Mouse (Mus musculus) activated CD4-positive, CD25-positive, alpha-beta regulatory T cell, adult 4 months (primary cell): ENCODE results near the gene Fbxo24. TPM values are rescaled to one million over a fixed set of nuclear protein-coding genes. Genes with fewer than 3 reads are reported as not detected.
"Not testable (repeated sequence)": the region's sequence is repeated elsewhere in the genome, so short reads cannot be mapped to it uniquely, and the experiment has no call there.

ENCODE experiments used
- ATAC-seq: one replicate; pipeline ENCODE4 v1.8.0; 2017
- polyA plus RNA-seq, 2 experiments: library from polyadenylated mRNA; unstranded; fragments of 100-300 nt; shearing (Covaris generic); gene quantifications; one replicate each; pipeline ENCODE4 v1.2.1; 2017

The Fbxo24 gene
- polyA plus RNA-seq, 2 experiments from 2014 or later: 0.33 TPM; not detected in 1

DNA sequence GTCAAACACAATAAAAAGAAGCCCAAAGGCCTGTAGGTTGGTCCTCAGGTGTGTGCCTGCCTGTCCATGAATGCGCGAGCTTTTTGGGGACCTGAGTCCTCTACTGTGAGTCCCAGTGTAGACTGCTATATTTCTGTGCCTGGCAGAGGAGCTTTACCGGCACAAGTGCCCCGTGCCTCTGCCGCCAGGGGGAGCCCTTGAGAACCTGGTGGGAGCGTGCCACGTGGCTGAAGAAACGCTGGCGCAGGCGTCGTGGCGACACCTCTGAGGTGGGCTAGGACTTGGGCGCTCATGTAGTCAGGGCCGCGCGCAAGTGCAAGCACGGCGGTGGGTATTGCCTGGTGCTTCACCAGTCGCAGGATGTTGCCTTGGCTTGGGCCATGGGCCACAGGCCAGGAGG lies 12.3 kb upstream of the Fbxo24 start, which contains the start of gene Sap25:
Sap25 (plus strand) TSS at position 281 of the 400 bp plus-strand sequence.
- ATAC-seq: no peak

DNA sequence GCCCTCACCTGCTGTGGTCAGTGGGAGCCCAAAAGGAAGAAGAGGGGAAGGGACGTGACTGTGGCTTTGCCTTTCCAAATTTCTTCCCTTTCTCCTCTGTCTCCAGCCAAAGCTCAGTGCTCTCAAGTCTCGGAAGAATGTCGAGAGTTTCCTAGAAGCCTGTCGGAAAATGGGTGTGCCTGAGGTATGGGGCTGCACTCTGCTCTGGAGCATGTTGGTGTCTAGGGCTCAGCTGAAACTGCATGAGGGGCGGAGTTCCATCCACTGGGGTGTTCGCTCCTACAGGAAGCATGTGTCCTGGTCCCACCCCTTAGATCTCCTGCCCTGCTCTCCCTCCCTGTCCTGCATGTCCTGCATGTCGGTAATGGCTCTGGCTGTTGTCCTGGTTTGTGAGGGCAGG lies 10.7 kb upstream of the Fbxo24 start:
- ATAC-seq: no peak

- ATAC-seq: no peak
Observed at GRCm38 (mm10) chr5:137633397-137634084, 4.7 kb upstream of the Fbxo24 start.

- ATAC-seq: no peak
Observed at GRCm38 (mm10) chr5:137631591-137631990, 2.8 kb upstream of the Fbxo24 start.

GRCm38 (mm10) chr5:137631171-137631570 lies 2.4 kb upstream of the Fbxo24 start:
- ATAC-seq: peak; percentile 52

DNA sequence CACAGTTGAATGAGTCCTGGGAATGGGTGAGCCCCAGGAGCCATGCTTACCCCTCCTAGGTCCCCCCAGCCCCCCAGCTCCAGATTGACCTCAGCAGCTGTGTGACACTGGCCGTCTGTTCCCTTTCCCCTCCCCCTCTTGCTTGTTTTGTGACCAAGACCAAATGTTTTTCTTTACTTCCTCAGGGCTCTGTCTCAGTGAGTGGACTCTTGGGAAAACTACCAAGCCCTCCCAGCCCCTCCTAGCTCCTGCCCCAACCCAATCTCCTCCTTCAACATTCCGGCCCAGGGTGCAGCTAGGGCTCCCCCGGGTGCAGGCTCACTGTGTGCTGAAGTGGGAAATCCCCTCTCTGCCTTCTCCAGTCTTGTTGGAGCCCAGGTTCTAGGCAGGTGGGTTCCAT lies 1.8 kb upstream of the Fbxo24 start:
- no peak for ATAC-seq

DNA sequence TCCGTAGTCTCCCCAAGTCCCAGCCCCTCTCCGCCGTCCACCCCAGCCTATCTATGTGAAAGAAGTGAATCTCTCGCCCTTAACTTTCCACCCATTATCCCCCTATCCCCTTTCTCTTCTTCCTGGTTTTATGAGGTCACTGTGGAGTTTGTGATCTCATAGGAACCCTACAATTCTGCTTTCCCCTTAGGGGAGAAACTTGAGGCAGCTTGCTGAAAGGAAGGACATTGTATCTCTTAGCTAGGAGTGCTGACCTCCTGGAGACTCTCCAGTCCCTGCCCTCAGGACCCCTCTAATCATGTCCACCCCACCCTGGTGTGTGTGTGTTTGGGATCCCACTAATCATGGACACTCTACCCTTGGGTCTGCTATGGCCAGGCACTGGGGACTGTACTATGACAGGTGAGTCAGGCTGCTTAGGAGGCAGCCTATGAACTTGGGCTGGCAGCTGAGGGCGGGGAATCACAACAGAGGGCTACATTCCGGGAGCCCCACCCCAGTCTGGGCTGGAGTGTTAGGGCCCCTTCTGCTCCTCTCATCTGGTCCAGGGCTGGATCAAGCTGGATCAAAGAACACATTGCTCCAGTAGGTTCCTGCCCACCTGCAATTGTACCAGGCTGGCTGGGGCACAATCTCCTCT lies 1.2 kb upstream of the Fbxo24 start:
- ATAC-seq: no peak

- ATAC-seq: no peak
Observed at GRCm38 (mm10) chr5:137629306-137629721, 512 bp upstream of the Fbxo24 start.

- ATAC-seq: no peak
Observed at GRCm38 (mm10) chr5:137627991-137628390, 811 bp downstream of the Fbxo24 start.

GRCm38 (mm10) chr5:137623937-137624530 lies 4.8 kb downstream of the Fbxo24 start:
- ATAC-seq: no peak

GRCm38 (mm10) chr5:137615347-137615746 lies 13.5 kb downstream of the Fbxo24 start:
- ATAC-seq: no peak

GRCm38 (mm10) chr5:137614921-137615320 lies 13.9 kb downstream of the Fbxo24 start:
- not testable (repeated sequence) for ATAC-seq

GRCm38 (mm10) chr5:137613550-137613949 lies 15.3 kb downstream of the Fbxo24 start, which contains the start of gene Pcolce:
Gene Pcolce (minus strand): TSS chr5:137613784.
- no peak for ATAC-seq

GRCm38 (mm10) chr5:137613076-137613475 lies 15.7 kb downstream of the Fbxo24 start:
- ATAC-seq: no peak

DNA sequence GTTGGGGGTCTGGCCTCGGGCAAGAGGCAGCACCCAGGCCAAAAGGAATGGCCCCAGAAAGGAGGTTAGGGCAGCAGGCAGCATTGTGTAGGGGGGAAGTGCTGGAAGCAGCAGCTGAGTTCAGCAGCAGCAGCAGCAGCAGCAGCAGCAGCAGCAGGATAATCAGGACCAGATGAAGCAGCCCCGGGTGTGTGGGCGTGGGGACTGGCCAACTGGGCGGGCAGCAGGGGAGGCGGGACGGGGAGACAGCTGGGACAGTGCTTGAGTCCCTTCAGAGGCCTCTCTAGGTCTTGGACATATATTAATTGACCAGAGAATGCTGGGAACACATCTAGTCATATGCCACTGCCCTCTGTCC lies 17.6 kb downstream of the Fbxo24 start:
- ATAC-seq: no peak

- ATAC-seq: no peak
Observed at GRCm38 (mm10) chr5:137610548-137611244, 18.1 kb downstream of the Fbxo24 start.

GRCm38 (mm10) chr5:137610056-137610455 lies 18.7 kb downstream of the Fbxo24 start:
- no peak for ATAC-seq

- ATAC-seq: no peak
Observed at GRCm38 (mm10) chr5:137609292-137609691, 19.5 kb downstream of the Fbxo24 start.

DNA sequence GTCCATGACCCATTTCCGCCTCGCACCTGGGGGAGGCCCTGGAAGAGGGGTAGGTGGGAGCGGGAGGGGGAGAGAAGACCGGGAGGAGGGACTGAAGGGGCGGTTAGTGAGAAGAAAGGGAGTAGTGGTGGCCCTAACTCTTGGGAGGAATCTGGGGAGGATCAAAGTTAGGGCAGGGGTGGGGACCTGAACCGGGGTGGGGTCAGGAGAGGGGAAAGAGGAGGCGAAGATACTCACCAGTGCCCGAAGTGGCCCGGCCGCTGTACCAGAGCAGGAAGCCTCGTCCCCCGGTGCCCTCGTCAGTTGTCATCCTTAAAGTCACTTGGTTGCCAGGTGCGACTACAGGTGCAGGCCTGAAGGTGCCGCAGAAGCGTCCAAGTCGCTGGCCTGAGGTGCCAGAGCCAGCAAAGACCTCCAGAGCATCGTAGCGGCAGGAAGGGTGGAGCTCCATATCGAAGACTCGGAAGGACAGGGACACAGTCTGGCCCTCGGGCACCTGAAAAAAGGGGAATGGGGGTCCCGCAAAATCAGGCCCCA lies 20.1 kb downstream of the Fbxo24 start:
- no peak for ATAC-seq

- ATAC-seq: no peak
Observed at GRCm38 (mm10) chr5:137607860-137608653, 20.7 kb downstream of the Fbxo24 start.

DNA sequence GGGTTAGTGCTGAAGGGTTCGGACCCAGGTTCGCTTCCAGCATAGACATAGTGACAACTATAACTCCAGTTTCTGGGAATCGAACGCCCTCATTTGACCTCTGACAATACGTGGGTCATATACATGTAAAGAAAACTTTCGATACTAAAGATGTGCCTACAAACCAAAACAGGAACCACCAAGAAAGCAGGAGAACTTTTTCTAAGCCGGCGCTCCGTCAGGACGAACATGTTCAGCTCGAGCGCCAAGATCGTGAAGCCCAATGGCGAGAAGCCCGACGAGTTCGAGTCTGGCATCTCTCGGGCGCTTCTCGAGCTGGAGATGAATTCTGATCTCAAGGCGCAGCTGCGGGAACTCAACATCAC lies 27.5 kb downstream of the Fbxo24 start:
- no peak for ATAC-seq
